Mouse (Mus musculus): ENCODE measurements around the gene Gata1.

GRCm38 (mm10) chrX:7936874-7937273 is 41.0 kb downstream of the Gata1 start:
- TF ChIP-seq CTCF (conservative IDR thresholded peaks at IDR 0.05; ENCODE audit: low read length), result peak; percentile 42
- no peak for TF ChIP-seq POU5F1 (IDR thresholded peaks at IDR 0.05; ENCODE audit: borderline replicate concordance, low read length)
